Mouse (Mus musculus) brain, embryonic 14.5 days (tissue): ENCODE data around the gene Rdh12.

Source experiments
- CTCF ChIP-seq: fragments of 200-500 bp; IDR thresholded peaks from 2 replicates; pipeline ENCODE4 v1.5.1; 2012; ENCODE audit warnings: inconsistent platforms, mild to moderate bottlenecking, moderate library complexity, borderline replicate concordance; ENCODE audit not compliant: insufficient read depth, insufficient read length; ENCODE audit errors: extremely low read depth
- POLR2A ChIP-seq: fragments of 200-500 bp; IDR thresholded peaks from 2 replicates; pipeline ENCODE4 v1.6.1; 2012; ENCODE audit warnings: mild to moderate bottlenecking, inconsistent platforms, borderline replicate concordance; ENCODE audit not compliant: poor library complexity, insufficient read depth, insufficient read length, severe bottlenecking; ENCODE audit errors: extremely low read depth

DNA sequence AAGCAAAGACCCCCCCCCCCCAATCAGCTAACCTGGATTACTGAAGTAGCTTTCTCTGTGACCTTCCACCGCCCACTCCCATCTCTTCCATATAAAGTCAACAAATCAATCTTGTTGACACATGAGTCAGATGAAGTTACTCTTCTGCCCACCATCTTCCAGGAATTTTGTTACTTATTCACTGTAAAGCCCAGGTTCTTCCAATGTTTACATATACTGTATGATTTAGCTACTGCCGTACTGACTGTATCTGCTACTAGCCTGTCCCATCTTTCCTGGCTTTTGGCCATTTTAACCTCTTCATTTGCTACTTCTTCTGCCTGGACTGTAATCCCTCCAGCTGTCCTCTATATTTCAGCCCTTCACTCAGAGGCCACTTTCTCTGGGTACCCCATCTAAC lies 33.3 kb downstream of the Rdh12 start:
- no peak for TF ChIP-seq CTCF
- TF ChIP-seq POLR2A, result no peak
